Mouse (Mus musculus): ENCODE data around the gene Elovl7. TPM values are rescaled to one million over a fixed set of nuclear protein-coding genes. Genes with fewer than 3 reads are reported as not detected.

Elovl7 gene
- polyA plus RNA-seq, 1 experiment: 4.3 TPM

DNA sequence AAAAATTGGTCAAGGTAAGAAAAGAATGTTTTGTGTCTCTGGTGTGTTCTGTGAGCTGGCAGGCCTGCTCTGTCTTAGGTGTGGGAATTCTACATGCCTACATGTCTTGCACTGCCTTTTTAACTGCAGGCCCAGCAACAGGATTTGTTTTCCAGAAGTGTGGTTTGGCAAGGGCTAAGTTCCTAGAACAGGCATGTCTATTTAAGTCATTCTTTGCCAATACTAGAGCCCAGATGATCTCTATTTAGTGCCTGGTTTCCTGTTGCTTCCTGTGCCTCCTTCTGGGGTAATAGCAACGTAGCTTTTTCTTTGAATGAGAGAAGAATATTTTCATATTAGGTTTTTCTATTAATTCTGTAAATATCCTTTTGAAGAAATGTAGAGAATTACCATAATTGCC lies 62.4 kb downstream of the Elovl7 start:
- Histone ChIP-seq H3K27ac (ENCODE audit: control insufficient read depth, insufficient read depth, low read depth, low read length, poor library complexity) (no peak overlapping the region), H3K4me3 (replicated peaks; ENCODE audit: control insufficient read depth, low read depth, low read length) (no peak overlapping the region), H3K4me1 (ENCODE audit: control insufficient read depth, insufficient read depth, low read length) (no peaks in the 10 kb centered on the region)
- no peak for TF ChIP-seq POLR2A (IDR thresholded peaks at IDR 0.05; ENCODE audit: borderline replicate concordance, control insufficient read depth, low read depth, low read length)
- no peak for TF ChIP-seq CTCF (IDR thresholded peaks at IDR 0.05; ENCODE audit: control insufficient read depth, insufficient read depth, low read length)
- 5% methylated on average over 1 of the region's 1 CpGs for WGBS

DNA sequence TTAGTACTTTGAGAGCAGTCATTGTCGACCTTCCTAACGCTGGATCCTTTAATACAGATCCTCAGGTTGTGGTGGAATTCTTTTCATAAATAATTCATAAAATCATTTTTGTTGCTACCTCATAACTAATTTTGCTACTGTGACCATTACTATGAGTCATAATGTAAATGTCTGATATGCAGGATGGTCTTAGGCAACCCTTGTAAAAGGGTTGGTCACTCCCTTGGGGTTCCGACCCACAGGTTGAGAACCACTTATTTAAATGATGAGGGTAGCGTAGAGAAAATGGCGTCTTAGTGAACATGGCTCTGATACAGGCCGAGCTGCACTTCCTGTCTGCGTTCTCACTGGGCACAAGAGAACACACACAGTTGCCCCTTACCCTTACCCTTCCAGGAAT lies 63.1 kb downstream of the Elovl7 start:
- TF ChIP-seq CTCF (IDR thresholded peaks at IDR 0.05; ENCODE audit: control insufficient read depth, insufficient read depth, low read length) (no peak), POLR2A (IDR thresholded peaks at IDR 0.05; ENCODE audit: borderline replicate concordance, control insufficient read depth, low read depth, low read length) (no peak)
- WGBS: 80% methylated on average over 7 of the region's 7 CpGs

DNA sequence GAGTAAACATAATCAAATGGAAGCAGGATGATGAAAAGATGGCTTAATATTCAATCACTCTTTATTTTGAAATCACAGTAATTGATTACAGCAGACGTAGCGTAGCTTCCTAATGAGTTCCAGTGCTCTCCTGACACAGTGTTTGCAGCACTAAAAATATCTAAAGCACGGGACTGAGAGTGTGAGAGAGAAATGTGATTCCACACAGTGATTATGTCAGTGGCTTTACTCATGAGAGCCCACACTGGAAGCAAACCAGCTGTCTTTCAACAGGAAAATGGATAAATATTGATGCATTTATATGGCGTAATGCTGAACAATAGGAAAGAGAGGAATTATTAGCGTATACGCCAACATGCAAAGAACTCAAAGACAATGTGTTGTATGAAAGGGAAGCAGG lies 64.4 kb downstream of the Elovl7 start:
- TF ChIP-seq POLR2A (IDR thresholded peaks at IDR 0.05; ENCODE audit: borderline replicate concordance, control insufficient read depth, low read depth, low read length) (no peak), CTCF (IDR thresholded peaks at IDR 0.05; ENCODE audit: control insufficient read depth, insufficient read depth, low read length) (no peak)
- no peak overlapping the region for H3K27ac ChIP-seq (ENCODE audit: control insufficient read depth, insufficient read depth, low read depth, low read length, poor library complexity)
- no peaks in the 10 kb centered on the region for H3K4me1 ChIP-seq (ENCODE audit: control insufficient read depth, insufficient read depth, low read length)
- WGBS: 80% methylated on average over 6 of the region's 6 CpGs
- H3K4me3 ChIP-seq (replicated peaks; ENCODE audit: control insufficient read depth, low read depth, low read length): no peak overlapping the region

More for the DNA sequence above, 63.1 kb downstream of the Elovl7 start:
- Histone ChIP-seq H3K27ac (ENCODE audit: control insufficient read depth, insufficient read depth, low read depth, low read length, poor library complexity) (no peak overlapping the region), H3K4me3 (replicated peaks; ENCODE audit: control insufficient read depth, low read depth, low read length) (no peak overlapping the region), H3K4me1 (ENCODE audit: control insufficient read depth, insufficient read depth, low read length) (no peaks in the 10 kb centered on the region)

DNA sequence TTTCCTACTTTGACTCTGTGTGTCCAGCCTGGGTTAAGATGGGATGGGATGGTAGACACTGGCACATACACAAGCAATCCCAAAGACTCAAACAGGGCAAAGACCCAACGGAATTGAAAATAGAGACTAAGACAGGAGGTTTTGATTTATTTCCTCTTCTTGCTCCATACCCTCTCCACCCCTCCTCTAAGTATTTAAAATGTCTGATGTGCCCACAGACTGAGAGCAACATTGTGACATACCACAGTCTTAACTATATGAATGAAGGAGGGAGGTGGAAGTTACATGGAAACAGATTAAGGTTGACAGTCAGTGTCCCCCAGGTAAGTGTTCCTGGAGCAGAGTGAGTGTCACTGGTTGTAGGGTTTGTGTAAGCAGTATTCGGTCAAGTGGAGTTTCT lies 70.1 kb downstream of the Elovl7 start:
- no peak overlapping the region for H3K4me3 ChIP-seq (replicated peaks; ENCODE audit: control insufficient read depth, low read depth, low read length)
- WGBS: 72% methylated on average over 2 of the region's 2 CpGs
- no peaks in the 10 kb centered on the region; the same call in 1 of the 2 replicates for H3K4me1 ChIP-seq (ENCODE audit: control insufficient read depth, insufficient read depth, low read length)
- no peak overlapping the region for H3K27ac ChIP-seq (ENCODE audit: control insufficient read depth, insufficient read depth, low read depth, low read length, poor library complexity)
- TF ChIP-seq CTCF (IDR thresholded peaks at IDR 0.05; ENCODE audit: control insufficient read depth, insufficient read depth, low read length) (no peak), POLR2A (IDR thresholded peaks at IDR 0.05; ENCODE audit: borderline replicate concordance, control insufficient read depth, low read depth, low read length) (no peak)

DNA sequence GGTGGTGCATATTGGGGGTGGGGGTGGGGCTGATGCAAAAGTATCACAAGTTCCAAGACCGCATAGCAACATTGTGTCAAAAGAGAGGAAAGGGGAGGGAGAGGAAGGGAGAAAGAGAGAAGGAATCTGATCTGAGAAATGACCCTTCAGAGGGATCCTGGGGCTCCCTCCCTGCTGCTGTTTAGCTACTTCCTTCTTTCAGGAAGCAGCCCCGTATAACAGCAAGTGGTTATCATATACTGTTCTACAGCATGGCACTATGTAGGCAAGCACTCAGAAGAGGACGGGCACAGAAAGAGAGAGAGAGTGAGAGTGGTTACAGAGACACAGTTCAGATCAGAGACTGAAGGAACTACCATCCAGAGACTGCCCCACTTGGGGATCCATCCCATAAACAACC lies 73.7 kb downstream of the Elovl7 start:
- Histone ChIP-seq H3K27ac (ENCODE audit: control insufficient read depth, insufficient read depth, low read depth, low read length, poor library complexity) (no peak overlapping the region), H3K4me1 (ENCODE audit: control insufficient read depth, insufficient read depth, low read length) (no peaks in the 10 kb centered on the region; the same call in 1 of the 2 replicates), H3K4me3 (replicated peaks; ENCODE audit: control insufficient read depth, low read depth, low read length) (no peak overlapping the region)
- TF ChIP-seq CTCF (IDR thresholded peaks at IDR 0.05; ENCODE audit: control insufficient read depth, insufficient read depth, low read length) (no peak), POLR2A (IDR thresholded peaks at IDR 0.05; ENCODE audit: borderline replicate concordance, control insufficient read depth, low read depth, low read length) (no peak)
- WGBS: 6% methylated on average over 3 of the region's 3 CpGs

DNA sequence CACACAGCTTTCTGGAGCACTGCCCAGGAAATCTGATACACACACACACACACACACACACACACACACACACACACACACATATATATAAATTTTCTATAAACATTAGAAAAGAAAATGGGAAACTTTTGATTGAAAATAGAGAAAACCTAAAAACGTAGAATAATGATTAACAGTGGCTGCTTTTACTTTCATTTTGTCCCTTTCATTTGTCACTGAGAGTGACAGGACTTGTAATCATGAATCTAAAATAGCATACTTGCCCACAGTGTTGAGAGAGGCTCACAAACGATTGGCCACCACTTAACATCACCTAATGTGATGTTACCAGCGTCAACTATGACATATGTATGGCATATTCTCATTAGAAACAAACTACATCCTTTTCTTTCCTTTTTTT lies 75.2 kb downstream of the Elovl7 start:
- H3K4me1 ChIP-seq (ENCODE audit: control insufficient read depth, insufficient read depth, low read length): no peaks in the 10 kb centered on the region; the same call in 1 of the 2 replicates
- H3K27ac ChIP-seq (ENCODE audit: control insufficient read depth, insufficient read depth, low read depth, low read length, poor library complexity): no peak overlapping the region
- WGBS: 15% methylated on average over 3 of the region's 3 CpGs
- no peak overlapping the region for H3K4me3 ChIP-seq (replicated peaks; ENCODE audit: control insufficient read depth, low read depth, low read length)
- no peak for TF ChIP-seq CTCF (IDR thresholded peaks at IDR 0.05; ENCODE audit: control insufficient read depth, insufficient read depth, low read length)
- no peak for TF ChIP-seq POLR2A (IDR thresholded peaks at IDR 0.05; ENCODE audit: borderline replicate concordance, control insufficient read depth, low read depth, low read length)

DNA sequence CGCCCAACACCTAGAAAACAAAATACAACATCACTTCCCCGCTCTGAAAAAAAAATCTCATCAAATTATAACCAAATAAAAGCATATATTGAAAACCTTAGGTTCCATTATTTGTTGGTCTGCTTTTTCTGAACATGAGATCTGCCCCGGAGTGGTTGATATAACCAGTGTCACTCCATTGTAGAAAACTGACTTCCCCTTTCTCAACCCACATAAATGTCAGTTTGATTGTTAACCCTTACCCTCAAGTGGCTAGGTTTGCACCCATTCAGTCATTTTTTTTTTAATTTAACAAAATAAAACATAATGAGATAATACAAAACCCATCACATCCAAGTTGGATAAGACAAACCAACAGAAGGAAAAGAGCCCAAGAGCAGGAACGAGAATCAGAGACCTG lies 76.1 kb downstream of the Elovl7 start:
- WGBS: 42% methylated on average over 4 of the region's 4 CpGs
- TF ChIP-seq POLR2A (IDR thresholded peaks at IDR 0.05; ENCODE audit: borderline replicate concordance, control insufficient read depth, low read depth, low read length) (no peak), CTCF (IDR thresholded peaks at IDR 0.05; ENCODE audit: control insufficient read depth, insufficient read depth, low read length) (no peak)
- H3K4me1 ChIP-seq (ENCODE audit: control insufficient read depth, insufficient read depth, low read length): no peaks in the 10 kb centered on the region; the same call in 1 of the 2 replicates

DNA sequence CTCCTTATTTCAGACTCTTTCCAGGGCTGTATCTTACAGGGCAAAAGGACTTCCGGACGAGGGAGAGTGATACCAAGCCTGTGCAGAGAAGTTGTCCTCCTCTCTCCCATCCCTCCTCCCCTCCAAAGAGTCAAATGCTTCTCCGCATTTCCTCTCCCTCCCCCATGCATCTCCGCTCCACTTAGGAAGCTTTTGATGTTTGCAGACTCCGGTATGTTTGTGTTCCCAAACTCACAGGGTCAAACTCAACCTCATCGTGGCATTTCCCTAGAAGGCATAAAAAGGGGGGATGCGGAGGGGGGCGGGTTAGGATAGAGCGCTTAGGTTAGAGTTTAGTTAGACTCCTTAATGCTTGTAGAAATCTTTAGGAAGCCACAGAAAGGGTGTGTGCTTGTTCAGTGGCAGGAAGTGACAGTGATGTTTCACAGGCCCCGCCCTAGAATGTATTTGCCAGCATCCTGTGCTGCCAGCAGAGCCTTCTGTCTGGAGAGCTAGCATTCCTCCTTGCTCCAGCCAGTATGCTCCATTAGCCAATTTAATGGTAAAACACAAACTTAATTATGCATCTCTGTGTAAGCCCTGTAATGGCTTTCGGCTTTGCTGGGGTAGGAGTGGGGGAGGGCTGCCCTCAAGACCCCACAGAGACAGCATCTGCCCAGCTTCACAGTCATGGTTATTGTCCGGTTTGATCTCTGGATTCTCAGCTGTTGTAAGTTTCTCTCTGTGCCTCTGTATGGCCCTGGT lies 83.3 kb downstream of the Elovl7 start:
- H3K27ac ChIP-seq (ENCODE audit: control insufficient read depth, insufficient read depth, low read depth, low read length, poor library complexity): peak overlapping the region; percentile 71
- peak overlapping the region; percentile 44 for H3K4me3 ChIP-seq (replicated peaks; ENCODE audit: control insufficient read depth, low read depth, low read length)
- H3K4me1 ChIP-seq (ENCODE audit: control insufficient read depth, insufficient read depth, low read length): no peaks in the 10 kb centered on the region; the same call in 1 of the 2 replicates
- 12% methylated on average over 12 of the region's 12 CpGs for WGBS
- TF ChIP-seq POLR2A (IDR thresholded peaks at IDR 0.05; ENCODE audit: borderline replicate concordance, control insufficient read depth, low read depth, low read length): no peak
- TF ChIP-seq CTCF (IDR thresholded peaks at IDR 0.05; ENCODE audit: control insufficient read depth, insufficient read depth, low read length): no peak

More for the DNA sequence above, 76.1 kb downstream of the Elovl7 start:
- Histone ChIP-seq H3K4me3 (replicated peaks; ENCODE audit: control insufficient read depth, low read depth, low read length) (no peak overlapping the region), H3K27ac (ENCODE audit: control insufficient read depth, insufficient read depth, low read depth, low read length, poor library complexity) (no peak overlapping the region)
